Mouse (Mus musculus) adrenal gland, postnatal 25 days (tissue): ENCODE data around the gene Fam186b. TPM values are rescaled to one million over a fixed set of nuclear protein-coding genes. Genes with fewer than 3 reads are reported as not detected.

Source experiments
- DNase-seq: peaks from one replicate; pipeline ENCODE4 v3.0.0; 2021; ENCODE audit warnings: mixed read lengths
- long read RNA-seq: library from polyadenylated mRNA; stranded (forward); transcript quantifications from one replicate; pipeline ENCODE4 v2.0.0, GENCODE M21; 2021
- total RNA-seq: library from RNA; stranded (reverse); gene quantifications from 2 replicates; pipeline ENCODE4 v1.2.3, GENCODE M21; 2021

Gene Fam186b
- 2.4 and 4.8 TPM in 2 replicates for total RNA-seq
- long read RNA-seq: 0 reads

- no peak for DNase-seq
Observed at GRCm38 (mm10) chr15:99295484-99295981, at the start of gene Fam186b. Gene Fam186b, minus strand, starts transcription at chr15:99295888.

DNA sequence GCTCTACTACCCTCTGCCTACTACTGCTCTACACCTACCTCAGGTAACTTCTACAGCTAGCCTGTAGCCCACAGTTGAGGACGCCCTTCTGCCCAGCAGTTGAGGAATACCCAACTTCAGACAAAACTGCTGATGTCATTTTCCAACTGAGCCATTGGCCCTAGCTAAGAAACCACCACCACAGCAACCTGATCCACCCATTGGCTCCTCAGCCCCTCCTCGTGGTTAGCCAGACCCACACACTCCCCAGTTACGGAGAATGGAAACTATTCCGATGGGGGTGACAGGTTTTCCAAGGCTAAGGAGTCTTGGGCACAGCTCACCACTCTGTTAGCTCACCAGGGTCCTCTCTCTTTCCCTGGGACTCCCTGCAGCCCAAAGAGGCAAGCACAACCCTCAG, 49.3 kb upstream of the Fam186b start:
- peak; percentile 1 for DNase-seq

- DNase-seq: peak; percentile 0
Observed at GRCm38 (mm10) chr15:99344148-99344870, 48.6 kb upstream of the Fam186b start.

- DNase-seq: peak; percentile 6
Observed at GRCm38 (mm10) chr15:99343414-99344147, 47.9 kb upstream of the Fam186b start.

GRCm38 (mm10) chr15:99342194-99342981, 46.7 kb upstream of the Fam186b start:
- DNase-seq: peak; percentile 0

- no peak for DNase-seq
Observed at GRCm38 (mm10) chr15:99341102-99341501, 45.4 kb upstream of the Fam186b start.

DNA sequence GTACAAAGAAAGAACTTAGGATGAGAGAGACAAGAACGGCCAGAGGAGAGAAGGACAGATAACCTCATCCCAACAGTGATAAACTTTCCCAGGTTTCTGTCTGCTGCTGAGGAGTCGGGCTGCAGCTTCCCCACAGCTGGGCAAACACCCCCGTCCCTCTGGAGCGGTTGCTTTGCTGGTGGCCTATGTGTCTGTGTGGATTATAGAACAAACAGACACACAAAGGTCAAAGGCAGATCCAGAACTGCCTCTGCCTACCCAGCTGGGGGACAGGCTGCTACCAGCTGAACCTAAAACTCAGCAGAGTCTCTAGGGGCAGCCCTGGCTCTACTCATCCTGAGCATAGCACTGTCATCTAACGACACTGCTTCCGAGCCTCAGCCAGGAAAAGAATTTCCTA, 44.0 kb upstream of the Fam186b start:
- DNase-seq: no peak

DNA sequence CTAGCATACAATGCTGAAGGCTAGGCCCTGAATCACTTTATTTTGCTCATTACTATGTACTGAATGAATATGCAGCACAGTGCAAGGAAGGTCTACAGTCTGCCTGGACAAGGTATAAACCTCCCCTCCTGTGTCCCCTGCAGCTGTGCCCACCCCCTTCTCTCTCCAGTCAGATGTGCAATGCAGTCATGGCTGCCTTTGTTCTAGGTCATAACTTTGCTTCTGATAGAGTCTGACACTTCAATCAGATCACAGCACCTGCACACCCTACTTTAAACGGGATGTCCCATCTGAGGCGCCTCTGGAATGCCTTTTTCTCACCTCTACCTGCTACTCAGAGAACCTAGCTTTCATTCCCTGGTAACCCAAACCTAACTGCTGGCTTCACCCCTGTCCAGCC, 43.2 kb upstream of the Fam186b start:
- no peak for DNase-seq

GRCm38 (mm10) chr15:99335801-99336320, 40.2 kb upstream of the Fam186b start:
- no peak for DNase-seq

GRCm38 (mm10) chr15:99334500-99334899, 38.8 kb upstream of the Fam186b start:
- no peak for DNase-seq

DNA sequence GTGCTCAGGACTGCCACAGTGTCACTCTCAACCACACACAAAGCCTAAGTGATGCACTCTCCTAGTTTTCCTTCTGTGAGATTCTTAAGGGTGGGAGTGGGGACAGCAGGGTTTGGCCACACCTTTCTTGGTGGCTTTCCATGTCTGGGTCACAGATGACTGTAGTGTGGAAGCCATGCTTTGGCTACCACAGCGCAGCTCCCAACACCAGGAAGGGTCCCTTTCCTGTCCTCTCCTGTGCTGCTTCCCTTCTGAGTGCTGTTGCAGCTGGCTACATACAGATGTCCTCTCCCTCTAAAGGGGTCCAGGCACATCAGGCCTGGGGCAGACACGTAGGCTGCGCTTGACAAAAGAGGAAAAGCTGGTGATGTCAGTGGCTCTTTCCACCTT, 38.0 kb upstream of the Fam186b start:
- DNase-seq: no peak

DNA sequence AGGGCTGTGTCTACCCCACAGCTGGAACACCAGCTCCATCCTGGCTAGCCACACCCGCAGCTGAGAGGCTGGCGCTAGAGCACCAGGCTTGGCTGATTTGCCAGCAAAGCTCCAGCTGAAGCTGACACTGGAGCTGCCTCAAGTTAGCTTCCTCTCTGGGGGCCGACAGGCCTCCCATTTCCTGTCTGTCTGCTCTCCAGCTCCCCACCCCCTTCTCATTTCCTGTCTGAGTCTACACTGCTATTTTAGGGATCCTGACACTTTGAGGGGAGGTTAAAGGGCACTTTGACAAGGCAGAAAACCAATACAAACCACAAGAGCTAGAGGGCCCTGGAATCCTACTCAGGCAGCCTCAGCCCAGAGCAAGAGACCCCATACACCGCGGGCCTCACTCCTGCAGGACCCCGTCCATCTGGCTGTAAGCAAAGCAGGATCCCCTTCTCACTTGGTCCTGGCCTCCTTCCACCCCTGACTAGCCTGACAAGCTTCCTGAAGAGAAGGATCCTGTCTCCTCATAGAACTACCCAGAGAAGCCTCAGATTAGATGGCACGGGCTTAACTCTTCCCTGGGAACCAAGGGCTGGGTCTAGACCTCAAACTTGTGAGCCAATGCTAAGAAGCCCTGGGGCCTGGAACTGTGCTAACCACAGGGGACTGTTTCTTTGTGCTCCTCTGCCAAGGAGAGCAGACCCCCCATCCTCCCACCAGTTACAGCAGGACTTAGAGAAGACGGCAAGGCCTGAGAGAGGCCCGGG, 37.4 kb upstream of the Fam186b start:
- DNase-seq: peak; percentile 33

DNA sequence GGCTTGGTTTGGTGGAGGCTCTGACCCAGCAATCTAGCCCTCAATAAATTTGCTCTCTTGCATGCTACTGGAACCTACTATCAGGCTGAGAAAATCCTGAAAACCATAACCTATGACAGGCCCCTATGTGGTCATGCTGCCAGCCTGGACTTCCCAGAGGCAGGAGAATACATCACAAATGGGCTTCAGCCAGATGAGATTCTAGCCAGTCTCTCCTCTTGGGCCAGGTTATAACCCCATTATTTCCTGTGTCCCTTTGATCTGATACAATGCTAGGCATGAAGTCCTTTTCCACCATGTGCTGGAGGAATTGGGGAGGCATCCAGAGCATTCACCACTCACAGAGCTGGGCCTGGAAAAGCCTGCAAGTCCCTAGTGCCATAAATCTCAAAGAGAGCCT, 36.4 kb upstream of the Fam186b start:
- DNase-seq: no peak

- DNase-seq: no peak
Observed at GRCm38 (mm10) chr15:99331341-99331740, 35.7 kb upstream of the Fam186b start.

- no peak for DNase-seq
Observed at GRCm38 (mm10) chr15:99330324-99330723, 34.6 kb upstream of the Fam186b start.

DNA sequence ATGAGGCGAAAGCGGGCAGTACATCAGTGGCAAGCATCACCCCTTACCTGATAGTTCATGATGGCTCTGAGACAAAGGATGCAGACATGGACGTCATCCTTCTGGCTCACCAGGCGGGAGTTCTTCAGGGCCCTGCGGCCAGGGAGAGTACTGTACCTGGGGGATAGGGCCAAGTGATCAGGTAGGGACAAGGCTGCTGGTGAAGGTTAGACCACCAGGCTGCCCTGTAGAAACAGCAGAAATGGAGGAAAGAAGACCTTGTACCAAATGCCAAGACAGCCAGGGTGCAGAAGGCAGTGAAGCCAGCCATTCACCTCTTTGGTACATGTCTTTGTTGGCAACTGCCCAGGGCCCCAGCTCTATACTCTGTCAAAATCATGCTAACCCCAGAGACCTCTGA, 32.3 kb upstream of the Fam186b start:
- no peak for DNase-seq

DNA sequence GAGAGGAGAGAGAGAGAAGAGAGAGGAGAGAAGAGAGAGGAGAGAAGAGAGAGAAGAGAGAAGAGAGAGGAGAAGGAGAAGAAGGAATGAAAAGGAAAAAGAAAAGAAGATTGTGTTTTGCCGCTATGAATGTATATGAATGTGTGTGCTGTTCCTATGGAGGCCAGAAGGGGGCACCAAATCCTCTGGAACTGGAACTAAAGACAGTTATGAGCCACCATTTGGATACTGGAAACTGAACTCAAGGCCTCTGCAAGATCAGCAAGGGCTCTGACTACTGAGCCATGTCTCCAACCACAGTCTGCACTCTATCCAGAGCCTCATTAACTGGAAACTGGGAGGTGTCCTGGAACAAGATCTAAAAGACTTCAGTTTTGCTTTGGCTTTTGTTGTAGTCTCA, 31.3 kb upstream of the Fam186b start:
- peak; percentile 42 for DNase-seq

GRCm38 (mm10) chr15:99326407-99326806, 30.7 kb upstream of the Fam186b start:
- DNase-seq: no peak

GRCm38 (mm10) chr15:99325598-99325997, 29.9 kb upstream of the Fam186b start:
- no peak for DNase-seq

DNA sequence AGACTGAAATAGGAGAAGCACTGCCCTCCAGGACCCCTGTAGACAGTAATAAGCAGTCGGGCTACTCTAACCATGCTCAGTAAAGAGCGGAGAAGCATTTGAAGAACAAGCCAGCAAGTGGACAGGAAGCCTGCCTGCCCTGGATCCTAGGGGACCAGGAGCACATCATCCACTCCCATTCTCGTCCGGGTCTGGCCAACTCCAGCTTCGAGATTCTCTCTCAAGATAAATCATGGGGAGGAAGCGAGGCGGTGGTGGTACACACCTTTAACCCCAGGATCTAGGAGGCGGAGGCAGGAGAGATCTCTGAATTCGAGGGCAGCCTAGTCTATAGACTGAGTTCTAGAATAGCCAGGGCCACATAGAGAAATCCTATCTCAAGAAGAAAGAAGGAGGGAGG, 28.5 kb upstream of the Fam186b start:
- no peak for DNase-seq

DNA sequence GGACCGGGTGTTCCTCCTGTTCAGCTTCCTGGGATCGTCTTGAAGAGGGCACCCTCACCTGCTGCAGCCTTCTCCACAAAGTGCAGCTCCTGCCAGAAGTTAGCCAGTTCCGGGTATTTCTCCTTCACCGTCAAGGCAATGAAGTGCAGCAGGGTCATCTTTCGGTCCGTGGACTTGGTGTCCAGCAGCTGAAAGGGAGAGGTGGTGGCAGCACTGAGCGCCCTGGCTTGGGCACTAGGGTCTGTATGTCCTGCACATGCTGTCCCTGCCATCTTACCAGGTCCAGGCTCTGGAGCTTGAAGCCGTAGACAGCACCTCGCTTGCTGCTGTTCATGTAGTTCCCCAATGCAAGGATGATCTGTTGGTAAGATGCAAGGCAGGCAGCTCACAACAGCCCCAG, 25.3 kb upstream of the Fam186b start:
- no peak for DNase-seq

DNA sequence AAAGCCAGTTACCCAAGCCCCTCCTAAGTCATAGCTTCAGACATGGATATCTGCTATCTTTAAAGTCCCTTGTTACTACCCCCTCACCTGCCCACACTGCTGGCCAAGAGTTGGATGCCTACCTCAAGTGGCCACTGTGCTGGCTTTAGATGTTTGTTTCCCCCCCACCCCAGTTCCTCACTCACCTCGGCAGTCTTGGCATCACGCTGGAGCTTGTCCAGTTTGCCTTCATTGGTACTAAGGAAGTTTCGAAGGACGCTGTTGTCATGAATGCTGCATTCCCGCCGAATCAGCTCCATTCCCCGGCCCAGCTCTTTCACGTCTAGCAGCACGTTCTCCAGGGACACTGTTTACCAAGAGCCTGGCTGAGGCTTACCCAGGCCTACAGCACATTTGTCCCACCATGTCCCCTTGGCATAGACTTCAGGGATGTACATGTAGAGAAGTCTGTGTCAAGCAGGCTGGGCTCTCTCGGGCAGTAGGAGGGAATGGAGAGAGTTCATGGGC, 24.5 kb upstream of the Fam186b start:
- DNase-seq: no peak
